Mouse (Mus musculus): ENCODE data around the gene Gprc5a.

DNA sequence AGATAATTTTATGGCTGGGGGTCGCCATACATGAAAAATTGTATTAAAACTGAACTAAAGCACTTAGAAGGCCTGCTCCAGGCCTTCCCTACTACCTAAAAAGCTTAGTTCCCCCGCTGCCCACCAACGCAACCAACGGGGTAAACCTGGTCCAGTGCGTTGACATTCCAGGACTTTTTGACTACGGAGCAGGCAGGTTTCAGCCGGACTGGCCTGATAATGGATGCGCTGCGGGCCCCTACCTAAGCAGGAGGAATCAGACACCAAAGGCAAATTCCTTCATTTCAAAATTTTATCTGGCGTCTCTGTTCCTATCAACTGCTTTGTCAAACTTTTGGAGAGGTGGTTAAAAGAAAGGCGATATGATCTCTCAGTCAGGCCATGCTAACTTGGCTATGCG, 830 bp upstream of the Gprc5a start:
- TF ChIP-seq POLR2A (IDR thresholded peaks at IDR 0.05; ENCODE audit: insufficient read depth, low read length) (no peak), CTCF (IDR thresholded peaks at IDR 0.05; ENCODE audit: low read depth, low read length) (no peak)
